Mouse (Mus musculus): ENCODE results near the gene Adam17.
A peak's percentile ranks its signal among the peaks of the same experiment; 100 is the strongest.
"Not testable (repeated sequence)": the region's sequence is repeated elsewhere in the genome, so short reads cannot be mapped to it uniquely, and the experiment has no call there.

Gene Adam17

DNA sequence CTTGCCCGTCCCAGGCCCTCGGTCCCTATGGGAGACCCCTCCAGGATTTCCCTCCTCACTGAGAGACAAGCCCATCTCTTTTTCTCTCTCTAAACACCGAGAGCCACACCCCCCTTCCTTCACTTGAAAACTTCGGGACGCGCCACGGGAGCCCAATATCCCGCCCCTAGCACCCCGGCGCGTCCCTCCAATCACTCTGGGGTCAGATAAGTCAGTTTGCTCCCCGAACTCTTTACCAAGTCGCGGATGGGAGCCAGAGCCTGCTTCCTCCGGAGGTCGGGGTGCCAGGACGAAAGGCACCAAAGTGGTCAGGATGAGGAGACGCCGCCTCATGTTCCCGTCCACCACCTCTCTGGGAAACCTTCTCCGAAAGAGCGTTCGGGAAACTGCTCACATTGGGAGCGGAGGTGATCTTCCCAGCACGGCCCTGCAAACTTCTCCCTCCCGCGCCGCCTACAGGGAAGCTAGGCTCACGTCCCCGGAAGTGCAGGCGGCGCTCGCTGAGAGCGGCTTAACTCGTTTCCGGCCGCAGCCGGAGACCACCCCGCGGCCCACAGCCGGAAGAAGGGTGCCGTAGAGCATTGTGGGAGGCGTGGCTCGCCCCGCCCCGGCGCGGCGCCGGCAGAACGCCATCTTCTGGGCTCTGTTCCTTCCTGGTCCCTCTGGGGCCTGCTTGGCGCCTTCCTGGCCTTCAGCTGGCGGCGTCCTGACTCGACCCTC, at the start of gene Adam17:
Adam17 (minus strand) TSS at position 533 of the 720 bp plus-strand sequence.
- DNase-seq (ENCODE audit: low read depth, low spot score) = peak; percentile 85

DNA sequence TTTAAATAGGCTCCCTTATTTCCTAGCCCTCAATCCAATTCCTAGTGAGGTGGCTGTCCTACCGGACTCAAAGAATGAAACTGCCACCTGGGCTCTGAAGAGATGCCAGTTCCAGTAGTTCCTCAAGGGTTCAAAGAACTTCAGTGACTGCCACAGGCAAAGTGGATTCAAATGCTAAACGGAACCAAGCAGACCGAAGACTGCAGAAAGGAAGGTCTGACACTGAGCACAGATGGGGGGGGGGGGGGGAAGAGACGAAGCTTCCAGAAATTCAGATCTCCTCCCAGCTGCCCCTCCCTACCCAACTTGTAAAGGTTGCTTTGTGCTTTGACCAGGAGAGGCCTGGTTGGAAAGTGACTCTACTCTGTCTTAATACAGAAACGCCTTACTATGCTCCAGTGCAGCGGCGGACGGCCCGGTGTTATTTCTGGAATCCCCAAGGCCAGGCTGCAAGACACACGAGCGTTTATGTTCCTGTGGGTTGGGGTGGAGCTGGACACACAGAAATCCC, 45.2 kb upstream of the Adam17 start:
- DNase-seq (ENCODE audit: low read depth, low spot score) = no peak

DNA sequence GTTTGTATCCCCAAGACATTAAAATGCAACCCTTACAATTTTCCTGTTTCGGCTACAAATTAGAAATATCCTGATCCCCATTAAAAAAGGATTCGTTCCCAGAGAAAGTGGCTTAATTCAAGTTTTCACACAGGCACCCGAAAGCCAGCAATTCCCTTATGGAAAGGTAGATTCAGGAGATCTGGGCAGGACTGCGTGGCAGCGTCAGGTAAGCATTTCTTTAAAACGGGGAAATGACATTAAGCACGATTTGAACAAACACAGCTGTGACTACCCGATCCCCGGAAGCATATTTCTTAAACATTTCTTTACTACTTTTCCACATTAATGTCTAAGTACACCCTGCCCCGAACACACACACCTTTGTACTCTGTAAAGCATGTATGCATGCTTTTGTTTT, 44.7 kb upstream of the Adam17 start:
- DNase-seq (ENCODE audit: low read depth, low spot score) = no peak

DNA sequence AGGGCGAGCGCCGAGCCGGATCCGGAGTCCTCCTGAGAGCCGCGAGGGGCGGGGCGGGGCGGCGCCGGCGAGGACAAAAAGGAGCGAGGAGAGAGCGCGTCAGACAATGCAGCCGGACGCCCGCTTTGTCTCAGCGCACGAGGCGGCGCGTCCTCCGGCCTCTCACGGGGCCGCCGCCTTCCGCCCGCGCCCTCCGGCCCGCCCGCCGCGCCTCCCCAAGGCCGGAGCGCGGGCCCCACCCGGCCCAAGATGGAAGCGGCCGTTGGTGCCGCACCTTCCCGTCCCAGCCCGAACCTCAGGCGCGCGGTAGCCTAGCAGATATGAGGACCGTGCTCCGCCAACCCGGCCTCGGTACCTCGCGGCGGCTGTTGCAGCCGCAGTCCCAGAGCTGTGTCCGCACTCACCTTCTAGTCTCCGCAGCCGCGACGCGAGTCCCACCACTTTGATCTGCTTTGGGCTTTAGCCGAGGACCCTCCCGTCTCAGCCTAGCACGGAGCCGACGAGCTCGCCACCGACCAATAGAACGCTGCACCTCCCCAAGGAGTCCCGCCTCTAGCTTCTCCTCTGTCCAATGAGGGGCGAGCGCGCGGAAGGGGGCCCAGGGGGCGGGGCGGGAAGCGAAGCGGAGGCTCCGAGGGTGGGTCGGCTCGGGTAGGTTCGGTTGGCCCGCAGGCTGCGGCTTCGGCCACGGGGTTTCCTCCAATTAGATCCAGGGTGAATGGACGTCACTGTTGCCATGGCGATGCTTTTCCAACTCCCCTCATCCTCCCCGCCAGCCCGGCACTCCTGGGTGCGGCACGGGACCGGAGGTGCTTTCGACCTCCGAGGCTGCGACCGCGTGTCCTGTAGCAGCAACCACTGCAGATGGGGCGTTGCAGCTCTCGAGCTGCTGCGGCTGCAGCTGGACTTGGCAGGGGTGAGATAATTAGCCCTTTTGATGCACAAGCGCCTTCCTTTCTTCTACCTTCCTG, 44.0 kb upstream of the Adam17 start, which contains the start of gene Ywhaq:
Ywhaq (minus strand) TSS at position 538 of the 971 bp plus-strand sequence.
- DNase-seq (ENCODE audit: low read depth, low spot score) = peak; percentile 93

DNA sequence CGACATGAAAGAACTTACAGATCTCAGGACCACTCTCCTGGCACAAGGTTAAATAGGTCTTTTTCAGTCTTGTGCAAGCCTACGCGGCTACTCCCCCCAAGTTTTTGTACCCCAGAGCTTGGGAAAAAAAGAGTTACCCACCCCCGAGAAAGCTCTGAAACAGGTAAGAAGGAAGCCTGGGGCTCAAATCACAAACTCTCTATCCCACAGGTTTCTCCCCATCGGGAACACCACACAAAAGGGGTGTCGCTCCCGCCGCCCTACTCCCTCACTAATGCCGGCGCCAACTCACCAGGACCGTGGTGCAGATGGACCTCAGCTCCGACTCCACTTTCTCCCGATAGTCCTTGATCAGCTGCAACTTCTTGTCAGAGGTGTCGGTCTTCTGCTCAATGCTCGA, 43.1 kb upstream of the Adam17 start:
- DNase-seq (ENCODE audit: low read depth, low spot score) = no peak

DNA sequence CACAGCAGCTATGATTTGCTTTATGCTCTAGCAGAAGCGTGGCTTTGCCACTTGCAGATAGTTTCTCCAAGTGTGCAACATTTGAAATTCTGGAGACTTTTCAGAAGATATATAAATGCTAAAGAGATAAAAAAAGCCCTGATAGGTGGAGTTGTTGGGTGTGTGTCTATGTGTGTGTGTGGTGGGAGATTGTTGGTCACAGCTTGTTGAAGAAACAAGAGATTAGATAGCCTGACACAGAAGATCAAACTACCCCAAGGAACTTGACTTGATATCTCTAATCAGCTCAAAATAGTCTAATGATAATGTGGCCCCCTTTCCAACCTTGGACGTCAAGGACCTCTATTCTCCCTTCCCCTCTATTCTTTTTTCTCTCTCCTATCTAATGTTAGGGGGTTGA, 37.2 kb upstream of the Adam17 start:
- no peak for DNase-seq (ENCODE audit: low read depth, low spot score)

DNA sequence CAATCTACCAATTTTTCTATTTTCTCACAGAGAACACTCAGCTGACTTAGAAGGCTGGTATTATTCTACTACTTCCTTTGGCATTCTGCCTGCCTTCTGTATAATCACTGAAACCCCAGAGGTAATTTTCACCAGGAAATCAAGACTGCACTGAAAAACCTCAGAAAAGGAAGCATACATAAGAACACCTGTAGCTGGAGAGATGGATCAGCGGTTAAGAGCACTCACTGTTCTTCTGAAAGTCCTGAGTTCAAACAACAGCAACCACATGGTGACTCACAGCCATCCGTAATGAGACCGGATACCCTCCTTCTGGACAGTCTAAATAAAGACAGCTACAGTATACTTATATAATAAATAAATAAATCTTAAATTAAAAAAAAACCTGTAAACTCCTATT, 36.2 kb upstream of the Adam17 start:
- no peak for DNase-seq (ENCODE audit: low read depth, low spot score)

DNA sequence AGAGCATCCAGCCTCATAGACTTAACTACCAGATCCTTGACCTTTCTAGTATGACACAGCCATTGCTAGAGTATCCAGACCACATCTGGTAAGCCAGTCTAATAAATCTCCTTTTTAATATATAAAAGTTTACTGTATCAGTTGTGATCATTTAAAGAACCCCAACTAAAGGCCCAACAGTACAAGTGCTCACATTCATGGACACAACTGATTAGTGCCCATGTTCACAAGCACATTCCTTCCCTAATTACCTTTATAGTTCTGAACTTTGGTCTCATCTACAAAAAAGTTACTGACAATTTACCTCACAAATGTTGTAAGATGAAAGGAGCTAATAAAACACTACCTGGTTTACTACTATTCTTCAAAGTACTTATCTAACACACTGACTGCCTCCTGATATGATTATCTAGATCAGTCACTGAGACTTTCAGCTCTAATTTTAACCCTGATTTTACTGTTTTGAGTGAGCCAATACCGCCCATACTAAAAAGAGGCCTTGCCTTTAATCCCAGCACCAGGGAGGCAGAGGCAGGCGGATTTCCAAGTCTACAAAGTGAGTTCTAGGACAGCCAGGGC, 35.4 kb upstream of the Adam17 start:
- DNase-seq (ENCODE audit: low read depth, low spot score) = no peak

DNA sequence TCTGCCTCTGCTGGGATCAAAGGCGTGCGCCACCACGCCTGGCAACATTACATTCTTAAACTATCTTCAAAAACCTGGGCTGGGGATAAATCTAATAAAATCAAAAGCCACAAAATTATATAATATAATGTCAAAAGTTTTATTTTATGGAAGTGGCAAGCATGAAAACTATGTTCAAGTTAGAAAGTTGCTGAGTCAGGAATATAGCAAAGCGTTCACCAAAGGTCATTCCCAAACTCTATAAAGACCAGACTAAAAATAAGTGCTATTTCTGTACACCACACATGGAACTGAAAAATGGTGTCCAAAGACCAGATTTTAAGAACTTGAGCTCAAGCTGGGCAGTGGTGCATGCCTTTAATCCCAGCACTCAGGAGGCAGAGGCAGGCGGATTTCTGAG, 29.3 kb upstream of the Adam17 start:
- no peak for DNase-seq (ENCODE audit: low read depth, low spot score)

DNA sequence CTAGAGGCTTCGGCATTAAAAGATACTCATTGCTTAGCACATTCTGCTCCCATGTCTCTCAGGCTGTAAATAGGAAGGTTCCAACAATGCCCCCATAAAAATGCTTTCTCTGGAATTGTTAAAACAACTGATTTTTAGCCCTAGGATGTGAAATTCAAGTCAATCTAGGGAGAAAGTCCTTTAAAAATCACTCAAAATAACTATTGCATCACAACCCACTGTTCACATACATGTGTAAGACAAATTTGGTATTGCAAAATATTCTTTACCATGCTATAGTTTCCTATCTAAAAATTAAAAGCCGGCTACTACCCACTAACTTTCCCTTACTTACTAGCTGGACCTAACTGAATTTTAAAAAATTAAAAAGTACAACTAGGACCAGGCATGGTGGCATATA, 12.8 kb upstream of the Adam17 start:
- no peak for DNase-seq (ENCODE audit: low read depth, low spot score)

DNA sequence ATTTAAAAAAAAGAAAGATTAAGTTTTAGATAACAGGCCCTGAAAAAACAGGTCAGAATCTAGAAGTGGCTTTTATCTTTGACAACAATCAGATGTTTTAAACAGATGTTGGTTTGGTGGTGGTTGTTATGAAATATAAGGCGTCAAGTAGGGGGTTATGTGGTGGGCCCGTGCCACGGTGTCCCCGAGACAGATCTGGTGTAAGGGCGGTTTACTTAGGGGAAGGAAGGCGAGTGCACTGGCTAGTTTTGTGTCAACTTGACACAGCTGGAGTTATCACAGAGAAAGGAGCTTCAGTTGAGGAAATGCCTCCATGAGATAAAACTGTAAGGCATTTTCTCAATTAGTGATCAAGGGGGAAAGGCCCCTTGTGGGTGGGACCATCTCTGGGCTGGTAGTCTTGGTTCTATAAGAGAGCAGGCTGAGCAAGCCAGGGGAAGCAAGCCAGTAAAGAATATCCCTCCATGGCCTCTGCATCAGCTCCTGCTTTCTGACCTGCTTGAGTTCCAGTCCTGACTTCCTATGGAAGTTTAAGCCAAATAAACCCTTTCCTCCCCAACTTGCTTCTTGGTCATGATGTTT, 5.4 kb upstream of the Adam17 start:
- not testable (repeated sequence) for DNase-seq (ENCODE audit: low read depth, low spot score)

DNA sequence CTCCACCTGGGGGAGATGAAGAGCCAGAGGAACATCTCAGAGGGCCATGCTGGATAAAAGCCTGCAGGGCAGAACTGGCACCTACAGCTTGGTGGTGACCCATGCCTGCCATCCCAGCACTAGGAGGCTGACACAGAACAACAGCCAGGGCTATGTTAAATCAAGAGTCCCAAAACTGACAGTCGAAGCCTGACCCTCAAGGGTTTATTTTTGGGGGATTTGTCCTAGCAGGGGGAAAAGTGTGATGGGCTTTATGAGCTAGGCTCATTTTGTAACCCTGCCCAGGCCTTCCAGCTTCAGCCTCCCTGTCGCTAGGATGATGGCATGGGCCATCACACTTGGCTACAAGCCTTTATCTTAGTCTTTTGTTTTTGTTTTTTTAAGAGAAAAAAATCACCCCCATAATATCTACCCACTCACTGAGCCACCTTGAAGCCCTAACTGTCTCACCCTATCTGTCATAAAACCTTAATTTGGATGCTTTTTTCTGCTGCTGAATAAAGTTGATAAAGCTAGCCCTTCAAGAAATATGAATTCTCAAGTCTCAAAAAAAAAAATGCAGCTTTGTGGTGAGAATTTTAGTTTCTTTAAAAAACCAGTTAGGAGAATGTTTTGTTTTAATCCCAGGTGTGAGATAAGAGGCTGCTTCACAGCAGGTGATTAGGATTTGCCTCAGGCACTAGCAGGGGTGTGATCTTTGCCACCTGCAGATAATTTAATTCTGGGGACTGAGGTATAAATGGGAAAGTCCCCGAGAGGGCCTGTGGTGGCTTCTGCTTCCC, 2.1 kb upstream of the Adam17 start:
- DNase-seq (ENCODE audit: low read depth, low spot score) = no peak

DNA sequence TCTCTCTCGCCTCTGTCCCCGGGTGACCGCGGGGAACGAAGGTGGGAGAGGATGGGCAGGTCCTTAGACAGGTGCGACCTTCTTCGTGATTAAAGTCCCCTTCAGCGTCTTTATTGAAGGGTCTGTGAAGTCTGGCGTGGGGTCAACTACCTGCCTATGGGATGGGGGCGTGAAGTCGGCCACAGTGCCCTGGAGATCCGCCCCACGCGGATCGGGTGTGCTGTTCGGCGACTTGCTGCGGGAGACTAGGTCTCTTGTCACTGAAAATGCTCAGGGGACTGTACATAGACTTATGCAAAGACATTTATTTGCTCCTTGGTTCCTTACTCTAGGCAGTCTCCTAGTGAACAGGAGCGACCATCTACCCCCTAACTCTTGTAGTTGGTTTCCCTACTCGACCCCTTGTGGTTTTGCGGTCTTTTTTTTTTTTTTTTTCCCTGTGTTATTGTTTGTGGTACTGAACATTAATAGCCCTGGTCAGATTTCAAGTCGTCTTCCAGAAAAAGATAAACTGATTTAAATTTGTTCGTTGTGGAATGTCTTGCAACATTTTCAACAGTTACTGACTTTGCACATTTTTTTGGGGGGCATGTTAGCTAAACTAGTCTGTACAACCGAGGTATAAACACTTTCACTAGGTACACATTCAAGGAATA, 516 bp upstream of the Adam17 start:
- DNase-seq (ENCODE audit: low read depth, low spot score) = no peak

DNA sequence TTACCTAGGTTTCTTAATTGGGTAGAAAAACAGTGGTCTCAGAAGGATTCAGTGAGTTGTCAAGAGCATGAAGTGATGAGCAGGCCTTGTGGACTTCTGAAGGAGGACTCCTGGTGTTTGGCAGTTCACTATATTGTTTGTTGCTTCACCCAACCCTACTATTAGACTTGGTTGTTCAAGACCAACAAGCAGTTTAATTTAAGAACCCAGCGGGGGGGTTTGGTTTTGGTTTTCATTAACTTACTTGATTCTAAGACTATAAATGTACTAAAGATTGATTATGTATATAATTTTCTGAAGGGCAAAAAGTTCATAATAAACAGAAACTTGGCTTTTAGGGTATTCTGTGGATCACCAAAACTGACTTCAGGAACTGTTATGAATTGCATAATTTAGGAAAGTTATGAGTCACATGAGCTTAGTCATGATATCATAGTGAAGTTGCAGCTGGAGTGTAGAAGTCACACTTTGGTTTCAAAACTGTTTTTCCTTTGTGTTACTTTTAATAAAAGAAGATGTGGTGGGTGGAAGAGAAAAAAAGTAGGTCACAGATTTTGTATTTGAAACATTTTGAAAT, 3.3 kb downstream of the Adam17 start:
- no peak for DNase-seq (ENCODE audit: low read depth, low spot score)

DNA sequence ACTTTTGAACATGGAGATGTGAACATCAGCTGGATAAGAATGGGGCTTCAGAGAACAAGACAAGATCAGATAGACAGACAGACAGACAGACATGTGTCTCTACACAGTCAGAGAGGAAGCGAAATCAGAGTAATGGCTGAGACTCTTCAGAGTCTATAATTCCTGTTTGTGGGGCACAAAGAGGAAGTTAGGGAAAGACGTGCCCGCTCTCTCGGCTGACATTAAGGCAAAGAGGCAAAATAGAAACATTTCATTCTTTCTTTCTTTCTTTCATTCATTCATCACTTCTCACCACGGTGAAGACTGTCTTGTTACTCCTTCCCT, 4.4 kb downstream of the Adam17 start:
- DNase-seq (ENCODE audit: low read depth, low spot score) = no peak

DNA sequence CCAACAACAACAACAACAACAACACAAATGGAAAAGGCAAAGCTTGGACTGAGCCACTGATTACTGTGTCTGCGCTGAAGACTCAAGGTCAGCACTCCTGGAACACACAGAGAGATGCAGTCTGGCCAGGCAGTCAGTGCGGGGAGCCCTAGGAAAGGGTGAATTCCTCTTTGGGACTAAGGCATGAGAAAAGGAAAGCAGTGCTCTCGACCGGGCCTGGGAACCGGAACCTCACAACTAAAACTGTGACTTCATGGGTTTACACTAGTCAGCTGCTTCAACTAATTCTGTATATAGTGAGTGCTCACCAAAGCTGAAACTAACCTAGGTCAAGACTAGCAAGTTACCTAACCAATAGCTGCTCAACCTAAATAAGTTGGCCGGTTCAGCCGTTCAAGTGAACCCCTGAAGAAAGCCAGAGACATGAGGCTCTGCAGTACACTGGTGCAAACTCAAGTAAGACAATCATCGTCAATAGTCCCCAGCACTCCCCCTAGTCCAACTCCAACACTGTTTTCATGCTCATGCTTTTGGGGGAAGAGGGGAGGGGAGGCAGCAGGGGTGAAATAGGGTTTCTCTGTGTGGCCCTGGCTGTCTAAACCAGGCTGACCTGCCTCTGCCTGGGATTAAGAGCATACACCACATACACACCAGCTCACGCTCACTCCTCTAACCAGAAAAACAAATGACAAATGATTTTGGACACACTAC, 4.9 kb downstream of the Adam17 start:
- DNase-seq (ENCODE audit: low read depth, low spot score) = no peak

DNA sequence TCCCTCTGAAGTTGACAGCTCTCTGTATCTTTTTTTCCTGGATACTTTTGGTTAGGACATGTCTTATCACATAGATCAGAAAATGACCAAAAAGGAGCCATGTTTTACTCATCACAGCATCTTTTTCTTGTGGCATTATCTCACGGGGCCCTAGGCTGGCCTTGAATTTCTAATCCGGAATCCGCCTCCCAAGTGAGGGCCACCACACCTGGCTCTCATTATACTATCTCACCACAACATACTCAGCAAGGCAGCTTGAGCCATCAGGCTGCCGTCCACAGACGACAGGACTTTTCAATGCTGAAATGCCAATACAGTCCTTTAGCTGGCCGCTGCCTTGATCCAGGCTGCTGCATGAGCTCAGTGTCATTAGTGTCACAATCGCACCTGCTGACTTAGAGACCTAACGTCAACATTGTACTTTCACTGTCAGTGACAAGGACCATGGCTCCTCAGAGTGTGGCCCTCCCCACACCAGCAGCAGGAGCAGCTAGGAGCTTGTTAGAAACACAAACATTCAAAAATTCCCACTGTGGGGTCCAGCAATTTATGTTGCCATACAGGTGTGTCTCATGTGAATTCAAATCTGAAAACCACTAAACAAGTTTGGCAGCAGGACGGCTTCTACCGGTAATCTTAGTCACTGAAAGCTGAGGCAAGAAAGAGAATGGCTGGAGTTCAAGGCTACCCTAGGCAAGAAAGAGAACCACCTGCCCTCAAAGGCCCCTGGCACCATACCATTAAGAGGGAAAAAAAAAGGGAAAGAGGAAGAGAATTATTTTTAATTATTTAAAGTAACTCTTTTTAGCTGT, 8.6 kb downstream of the Adam17 start:
- DNase-seq (ENCODE audit: low read depth, low spot score) = no peak

DNA sequence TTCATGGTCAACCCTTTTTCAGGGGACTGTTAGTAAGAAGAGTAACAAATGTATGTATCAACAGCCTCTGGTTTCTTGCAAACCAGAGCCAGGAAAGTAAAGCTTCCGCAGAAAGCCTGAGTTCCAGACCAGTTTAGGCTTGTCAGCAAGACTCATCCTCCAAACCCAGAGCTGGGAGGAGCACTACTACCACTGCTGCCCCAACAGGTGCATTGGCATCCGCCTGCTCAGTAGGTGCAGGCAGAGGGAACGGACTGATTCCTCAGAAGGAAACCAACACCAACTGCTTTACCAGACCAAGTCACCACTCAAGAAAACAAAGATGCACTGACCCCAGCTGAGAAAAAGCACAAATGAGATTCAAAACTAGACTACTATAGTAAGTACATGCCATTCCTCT, 10.2 kb downstream of the Adam17 start:
- DNase-seq (ENCODE audit: low read depth, low spot score) = no peak

DNA sequence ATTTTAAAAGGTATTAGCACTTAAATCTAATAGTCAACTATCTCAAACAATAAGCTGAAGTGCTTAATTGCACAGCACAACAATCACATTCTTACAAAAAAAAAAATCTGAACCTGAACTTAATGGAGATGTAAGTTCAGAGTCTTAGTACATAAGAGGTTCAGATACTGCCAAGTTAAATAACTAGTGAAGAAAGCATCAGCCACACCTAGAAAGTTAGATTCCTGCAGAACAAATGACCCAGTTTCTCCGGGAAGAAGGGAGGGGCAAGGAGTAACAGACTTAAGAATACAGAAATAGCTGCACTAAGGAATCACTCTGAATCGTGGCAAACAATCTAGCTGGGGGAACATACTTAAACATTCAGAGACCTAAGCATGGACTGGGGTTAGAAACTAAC, 10.7 kb downstream of the Adam17 start:
- DNase-seq (ENCODE audit: low read depth, low spot score) = no peak
